Mouse (Mus musculus): ENCODE data around the gene Thsd4. TPM values are rescaled to one million over a fixed set of nuclear protein-coding genes. Genes with fewer than 3 reads are reported as not detected.

Gene Thsd4
- total and polyA plus RNA-seq, 2 experiments from 2014 or later = 4.8 to 45.0 TPM

DNA sequence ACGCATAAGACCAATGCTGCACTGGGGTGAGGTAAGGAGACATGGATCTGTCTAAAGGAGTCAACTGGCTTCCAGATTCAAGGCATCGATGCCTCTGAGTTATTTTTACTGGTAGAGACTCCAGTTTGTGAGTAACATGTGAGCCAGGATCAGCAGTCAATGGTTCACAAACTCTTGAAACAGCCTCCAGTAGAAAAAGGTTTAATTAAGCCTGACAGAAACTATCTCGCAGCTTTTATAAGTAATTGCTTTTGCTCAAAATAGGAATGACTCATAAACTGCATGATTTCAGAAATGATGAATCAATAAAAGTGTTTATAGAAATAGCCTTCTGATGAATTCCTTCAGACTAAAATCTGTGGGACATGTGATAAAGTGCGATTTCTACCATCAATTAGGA is 432.4 kb downstream of the Thsd4 start:
- ATAC-seq (ENCODE audit: insufficient read depth, low read depth) (no peak), DNase-seq (ENCODE audit: low spot score) (no peak)
- 77% methylated on average over 4 of the region's 4 CpGs for WGBS
- Histone ChIP-seq H3K4me1 (ENCODE audit: control insufficient read depth, insufficient read depth) (no peaks in the 10 kb centered on the region; the same call in 1 of the 2 replicates), H3K27ac (ENCODE audit: low read depth) (no peak overlapping the region), H3K36me3 (replicated peaks; ENCODE audit: control insufficient read depth, insufficient read depth, low read length) (no peaks in the 10 kb centered on the region), H3K4me2 (ENCODE audit: low read depth, low read length) (no peak overlapping the region), H3K9ac (replicated peaks; ENCODE audit: low read depth, low read length) (no peak overlapping the region), H3K9me3 (replicated peaks; ENCODE audit: control insufficient read depth, low read length) (no peaks in the 10 kb centered on the region), H3K27me3 (ENCODE audit: control insufficient read depth, insufficient read depth, low read length) (no peaks in the 10 kb centered on the region), H3K4me3 (ENCODE audit: low read depth, low read length) (no peak overlapping the region)
- TF ChIP-seq EP300 (IDR thresholded peaks at IDR 0.05; ENCODE audit: low read depth) = no peak
- TF ChIP-seq CTCF (IDR thresholded peaks at IDR 0.05; ENCODE audit: low read depth) = no peak

- no peaks in the 10 kb centered on the region; the same call in 1 of the 2 replicates for H3K4me1 ChIP-seq (ENCODE audit: control insufficient read depth, insufficient read depth)
- H3K4me3 ChIP-seq (ENCODE audit: low read depth, low read length) = no peak overlapping the region
- no peaks in the 10 kb centered on the region for H3K9me3 ChIP-seq (replicated peaks; ENCODE audit: control insufficient read depth, low read length)
- no peak for ATAC-seq (ENCODE audit: insufficient read depth, low read depth)
- 51% methylated on average over 5 of the region's 5 CpGs for WGBS
- H3K9ac ChIP-seq (replicated peaks; ENCODE audit: low read depth, low read length) = no peak overlapping the region
- H3K27me3 ChIP-seq (ENCODE audit: control insufficient read depth, insufficient read depth, low read length) = no peaks in the 10 kb centered on the region
- peak; percentile 53 for TF ChIP-seq CTCF (IDR thresholded peaks at IDR 0.05; ENCODE audit: low read depth)
- TF ChIP-seq EP300 (IDR thresholded peaks at IDR 0.05; ENCODE audit: low read depth) = no peak
- no peaks in the 10 kb centered on the region for H3K36me3 ChIP-seq (replicated peaks; ENCODE audit: control insufficient read depth, insufficient read depth, low read length)
- DNase-seq (ENCODE audit: low spot score) = no peak
- no peak overlapping the region for H3K27ac ChIP-seq (ENCODE audit: low read depth)
- H3K4me2 ChIP-seq (ENCODE audit: low read depth, low read length) = no peak overlapping the region
Measured at GRCm38 (mm10) chr9:60088101-60088500, 433.7 kb downstream of the Thsd4 start.

GRCm38 (mm10) chr9:60082107-60082581 is 439.7 kb downstream of the Thsd4 start:
- H3K9me3 ChIP-seq (replicated peaks; ENCODE audit: control insufficient read depth, low read length) = no peaks in the 10 kb centered on the region
- 34% methylated on average over 5 of the region's 5 CpGs for WGBS
- DNase-seq (ENCODE audit: low spot score) (no peak), ATAC-seq (ENCODE audit: insufficient read depth, low read depth) (no peak)
- no peaks in the 10 kb centered on the region for H3K27me3 ChIP-seq (ENCODE audit: control insufficient read depth, insufficient read depth, low read length)
- no peak overlapping the region for H3K27ac ChIP-seq (ENCODE audit: low read depth)
- no peaks in the 10 kb centered on the region for H3K36me3 ChIP-seq (replicated peaks; ENCODE audit: control insufficient read depth, insufficient read depth, low read length)
- H3K4me1 ChIP-seq (ENCODE audit: control insufficient read depth, insufficient read depth) = no peaks in the 10 kb centered on the region
- TF ChIP-seq EP300 (IDR thresholded peaks at IDR 0.05; ENCODE audit: low read depth) = no peak
- no peak overlapping the region for H3K4me3 ChIP-seq (ENCODE audit: low read depth, low read length)
- no peak overlapping the region for H3K9ac ChIP-seq (replicated peaks; ENCODE audit: low read depth, low read length)
- no peak overlapping the region for H3K4me2 ChIP-seq (ENCODE audit: low read depth, low read length)

- Histone ChIP-seq H3K9me3 (replicated peaks; ENCODE audit: control insufficient read depth, low read length) (no peaks in the 10 kb centered on the region), H3K4me3 (ENCODE audit: low read depth, low read length) (no peak overlapping the region), H3K36me3 (replicated peaks; ENCODE audit: control insufficient read depth, insufficient read depth, low read length) (no peaks in the 10 kb centered on the region), H3K27ac (ENCODE audit: low read depth) (no peak overlapping the region), H3K27me3 (ENCODE audit: control insufficient read depth, insufficient read depth, low read length) (no peaks in the 10 kb centered on the region), H3K4me1 (ENCODE audit: control insufficient read depth, insufficient read depth) (no peaks in the 10 kb centered on the region), H3K9ac (replicated peaks; ENCODE audit: low read depth, low read length) (no peak overlapping the region), H3K4me2 (ENCODE audit: low read depth, low read length) (no peak overlapping the region)
- ATAC-seq (ENCODE audit: insufficient read depth, low read depth) (no peak), DNase-seq (ENCODE audit: low spot score) (no peak)
- WGBS = 50% methylated on average over 1 of the region's 1 CpGs
- TF ChIP-seq CTCF (IDR thresholded peaks at IDR 0.05; ENCODE audit: low read depth) (no peak), EP300 (IDR thresholded peaks at IDR 0.05; ENCODE audit: low read depth) (no peak)
Measured at GRCm38 (mm10) chr9:60077761-60078160, 444.1 kb downstream of the Thsd4 start.

GRCm38 (mm10) chr9:60076396-60076795 is 445.4 kb downstream of the Thsd4 start:
- Histone ChIP-seq H3K9ac (replicated peaks; ENCODE audit: low read depth, low read length) (no peak overlapping the region), H3K4me3 (ENCODE audit: low read depth, low read length) (no peak overlapping the region), H3K27me3 (ENCODE audit: control insufficient read depth, insufficient read depth, low read length) (no peaks in the 10 kb centered on the region), H3K4me1 (ENCODE audit: control insufficient read depth, insufficient read depth) (no peaks in the 10 kb centered on the region), H3K4me2 (ENCODE audit: low read depth, low read length) (no peak overlapping the region), H3K9me3 (replicated peaks; ENCODE audit: control insufficient read depth, low read length) (no peaks in the 10 kb centered on the region), H3K36me3 (replicated peaks; ENCODE audit: control insufficient read depth, insufficient read depth, low read length) (no peaks in the 10 kb centered on the region), H3K27ac (ENCODE audit: low read depth) (no peak overlapping the region)
- TF ChIP-seq CTCF (IDR thresholded peaks at IDR 0.05; ENCODE audit: low read depth) (no peak), EP300 (IDR thresholded peaks at IDR 0.05; ENCODE audit: low read depth) (no peak)
- ATAC-seq (ENCODE audit: insufficient read depth, low read depth) (no peak), DNase-seq (ENCODE audit: low spot score) (no peak)
- WGBS = 66% methylated on average over 4 of the region's 4 CpGs

- WGBS = 66% methylated on average over 5 of the region's 5 CpGs
Measured at GRCm38 (mm10) chr9:60071620-60072263, 450.1 kb downstream of the Thsd4 start.

More at GRCm38 (mm10) chr9:60071620-60072263, 450.1 kb downstream of the Thsd4 start:
- Histone ChIP-seq H3K4me3 (ENCODE audit: low read depth, low read length) (no peak overlapping the region), H3K36me3 (replicated peaks; ENCODE audit: control insufficient read depth, insufficient read depth, low read length) (no peaks in the 10 kb centered on the region), H3K4me2 (ENCODE audit: low read depth, low read length) (no peak overlapping the region), H3K9me3 (replicated peaks; ENCODE audit: control insufficient read depth, low read length) (no peaks in the 10 kb centered on the region), H3K27me3 (ENCODE audit: control insufficient read depth, insufficient read depth, low read length) (no peaks in the 10 kb centered on the region), H3K27ac (ENCODE audit: low read depth) (no peak overlapping the region), H3K4me1 (ENCODE audit: control insufficient read depth, insufficient read depth) (no peaks in the 10 kb centered on the region), H3K9ac (replicated peaks; ENCODE audit: low read depth, low read length) (no peak overlapping the region)
- ATAC-seq (ENCODE audit: insufficient read depth, low read depth) (no peak), DNase-seq (ENCODE audit: low spot score) (no peak)
- TF ChIP-seq EP300 (IDR thresholded peaks at IDR 0.05; ENCODE audit: low read depth) = no peak
